Mouse (Mus musculus) Patski (cell line): ENCODE results near the gene Sdhaf2. TPM values are rescaled to one million over a fixed set of nuclear protein-coding genes. Genes with fewer than 3 reads are reported as not detected.
A peak's percentile ranks its signal among the peaks of the same experiment; 100 is the strongest.

Source experiments
- ATAC-seq: fragments of 100-300 bp; one replicate; pipeline ENCODE4 v1.8.0; 2021
- CTCF ChIA-PET: fragments of 350-600 bp; sonication (Branson Sonifier 250); formaldehyde crosslinking; loops from one replicate; lab custom pipeline; 2022; ENCODE audit warnings: inconsistent platforms; lab: Charles Lee
- POLR2A ChIA-PET: fragments of 350-600 bp; sonication (Branson Sonifier 250); formaldehyde crosslinking; loops from one replicate; lab custom pipeline; 2022; ENCODE audit warnings: antibody characterized with exemption, inconsistent platforms; lab: Charles Lee
- DNase-seq: peaks from one replicate; pipeline ENCODE4 v3.0.0-alpha.2; 2011; ENCODE audit warnings: low read depth, low spot score
- H3K27me3 ChIP-seq: fragments of 371-371 bp; one replicate; pipeline ENCODE4 v1.5.1; 2021
- CTCF ChIP-seq: fragments of 100-300 bp; IDR thresholded peaks from one replicate; pipeline ENCODE4 v1.5.1; 2021
- in situ Hi-C: fragments of 300-500 bp; cut with MboI; formaldehyde crosslinking; loops from 3 replicates; pipeline ENCODE4 v1.11.1; 2018; ENCODE audit warnings: low pct_unique_long_range_greater_than_20kb, mixed read lengths
- polyA plus RNA-seq: library from polyadenylated mRNA; unstranded; gene quantifications from one replicate; pipeline ENCODE4 v1.2.3, GENCODE M21; 2021

Sdhaf2 gene
- polyA plus RNA-seq, 1 experiment from 2014 or later = 81.9 TPM

GRCm38 (mm10) chr19:10510759-10511330 is 15.1 kb downstream of the Sdhaf2 start:
- in situ Hi-C loops = no loop called here

DNA sequence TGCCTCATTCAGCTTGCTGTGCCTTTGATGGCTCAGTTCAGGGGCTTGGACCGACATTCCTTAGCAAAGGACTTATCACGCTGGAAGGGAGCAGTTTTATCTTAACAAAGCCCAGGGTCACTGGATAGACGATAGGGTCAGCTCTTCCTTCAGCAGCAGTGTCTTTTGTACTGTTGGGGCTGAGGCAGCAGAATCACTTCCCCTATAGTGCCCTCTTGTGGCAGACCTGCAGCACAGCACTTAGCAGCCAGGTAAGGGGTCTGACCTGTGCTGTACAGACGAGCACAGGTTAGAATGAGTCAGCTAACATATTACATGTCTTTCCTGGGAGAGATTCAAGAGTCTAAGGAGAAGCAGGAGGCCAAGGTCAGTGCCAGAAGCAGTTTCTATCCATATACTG is 23.4 kb downstream of the Sdhaf2 start:
- ChIA-PET CTCF (interaction anchor here (0.6 to 2.6 kb wide), 17 partner anchors 8 to 197 kb away, joined by 3 to 12 read pairs (median 3); partner anchors contain the start of gene Ppp1r32), POLR2A (interaction anchor here (0.6 kb wide), 1 partner anchor 17 kb away, joined by 3 read pairs; no protein-coding TSS in a partner anchor)
- DNase-seq (no peak), ATAC-seq (peak; percentile 65)
- in situ Hi-C loops = no loop called here
- peak; percentile 90 for TF ChIP-seq CTCF
- H3K27me3 ChIP-seq = no peaks in the 10 kb centered on the region

More at GRCm38 (mm10) chr19:10510759-10511330, 15.1 kb downstream of the Sdhaf2 start:
- H3K27me3 ChIP-seq = no peaks in the 10 kb centered on the region
- no peak for ATAC-seq
- no peak for TF ChIP-seq CTCF
- CTCF ChIA-PET = interaction anchor here (0.9 to 1.4 kb wide), 3 partner anchors 8 to 13 kb away, joined by 3 to 6 read pairs (median 4); no protein-coding TSS in a partner anchor
- POLR2A ChIA-PET = no interaction called here
- no peak for DNase-seq

GRCm38 (mm10) chr19:10500581-10500980 is 25.4 kb downstream of the Sdhaf2 start:
- ChIA-PET POLR2A (no interaction called here), CTCF (interaction anchor here (1.2 to 2.6 kb wide), 6 partner anchors 10 to 160 kb away, joined by 3 to 13 read pairs (median 8); no protein-coding TSS in a partner anchor)
- TF ChIP-seq CTCF = no peak
- in situ Hi-C loops = no loop called here
- ATAC-seq = no peak
- DNase-seq = no peak
- H3K27me3 ChIP-seq = no peaks in the 10 kb centered on the region

DNA sequence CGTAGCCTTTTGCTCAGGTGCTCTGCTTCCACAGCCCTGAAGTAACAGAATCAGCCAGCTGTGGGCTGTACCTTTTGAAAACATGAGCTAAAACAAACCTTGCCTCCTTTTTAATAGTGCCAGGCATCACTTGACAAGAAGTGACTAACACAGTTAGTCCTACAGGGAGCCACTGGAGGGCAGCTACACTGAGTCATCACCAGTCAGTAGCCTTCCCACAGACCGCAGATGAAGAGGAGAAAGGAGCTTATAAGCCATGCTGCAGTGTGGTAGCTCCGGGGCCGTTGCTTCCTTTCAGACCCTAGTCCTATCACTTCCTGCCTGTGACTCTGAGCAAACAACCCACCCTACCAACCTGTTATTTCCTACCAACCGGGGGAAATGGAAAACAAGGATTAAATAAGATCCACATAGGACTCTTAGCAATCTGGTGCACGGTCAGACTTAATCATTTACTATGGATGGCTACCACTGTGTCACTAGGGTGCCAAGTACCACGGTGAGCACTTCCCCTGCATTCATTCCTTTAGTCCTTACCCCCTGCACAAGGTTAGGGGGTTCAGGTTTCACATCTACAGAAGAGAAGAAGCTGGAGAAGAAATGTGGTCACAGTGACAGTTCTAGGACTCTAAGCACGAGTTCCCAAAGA is 28.3 kb downstream of the Sdhaf2 start:
- ATAC-seq (peak; percentile 99), DNase-seq (peak; percentile 68)
- in situ Hi-C loops = no loop called here
- CTCF ChIA-PET = interaction anchor here (0.6 to 3.8 kb wide), 6 partner anchors 9 to 48 kb away, joined by 3 to 21 read pairs (median 6); no protein-coding TSS in a partner anchor
- no peaks in the 10 kb centered on the region for H3K27me3 ChIP-seq
- peak; percentile 49 for TF ChIP-seq CTCF
- POLR2A ChIA-PET = interaction anchor here (0.8 to 1.0 kb wide), 2 partner anchors 48 to 238 kb away, joined by 3 read pairs; no protein-coding TSS in a partner anchor

- CTCF ChIA-PET = interaction anchor here (0.6 to 3.8 kb wide), 4 partner anchors 9 to 47 kb away, joined by 3 to 21 read pairs (median 8); no protein-coding TSS in a partner anchor
- in situ Hi-C loops = no loop called here
- no peak for TF ChIP-seq CTCF
- no peak for DNase-seq
- no peaks in the 10 kb centered on the region for H3K27me3 ChIP-seq
- ATAC-seq = no peak
- POLR2A ChIA-PET = no interaction called here
These were observed 29.0 kb downstream of the Sdhaf2 start for GRCm38 (mm10) chr19:10496976-10497375.

DNA sequence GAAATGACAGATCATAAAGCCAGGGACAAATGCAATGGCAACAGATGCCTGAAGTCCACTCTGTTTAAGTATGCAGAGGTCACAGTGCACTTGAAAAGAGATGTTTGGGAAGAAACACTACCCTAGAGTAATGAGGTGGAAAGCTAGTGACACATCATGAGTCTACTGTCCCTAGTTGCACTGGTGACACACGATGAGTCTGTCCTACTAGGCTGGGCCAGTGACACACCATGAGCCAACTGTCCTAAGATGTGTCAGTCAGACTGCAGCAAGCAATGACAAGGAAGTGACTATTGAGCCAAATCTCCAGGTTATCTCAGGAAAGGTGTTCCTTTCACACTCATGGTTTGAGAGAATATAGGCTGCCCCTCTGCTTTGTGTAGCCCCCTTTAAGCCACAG is 30.3 kb downstream of the Sdhaf2 start:
- TF ChIP-seq CTCF = no peak
- in situ Hi-C loops = no loop called here
- DNase-seq (no peak), ATAC-seq (no peak)
- ChIA-PET CTCF (interaction anchor here (3.8 kb wide), 1 partner anchor 8 kb away, joined by 21 read pairs; no protein-coding TSS in a partner anchor), POLR2A (no interaction called here)
- H3K27me3 ChIP-seq = no peaks in the 10 kb centered on the region

GRCm38 (mm10) chr19:10486264-10486738 is 39.6 kb downstream of the Sdhaf2 start:
- peak; percentile 89 for TF ChIP-seq CTCF
- no peak for DNase-seq
- ATAC-seq = peak; percentile 76
- POLR2A ChIA-PET = interaction anchor here (1.4 kb wide), 1 partner anchor 34 kb away, joined by 4 read pairs; no protein-coding TSS in a partner anchor
- peaks cover 5% of the 10 kb centered on the region for H3K27me3 ChIP-seq
- CTCF ChIA-PET = interaction anchor here (0.7 to 10.4 kb wide), 11 partner anchors 10 to 228 kb away, joined by 3 to 101 read pairs (median 4); no protein-coding TSS in a partner anchor
- in situ Hi-C loops = loop anchor here (5.0 to 10.0 kb wide), 3 partner anchors 34 to 229 kb away; no protein-coding TSS in a partner anchor

DNA sequence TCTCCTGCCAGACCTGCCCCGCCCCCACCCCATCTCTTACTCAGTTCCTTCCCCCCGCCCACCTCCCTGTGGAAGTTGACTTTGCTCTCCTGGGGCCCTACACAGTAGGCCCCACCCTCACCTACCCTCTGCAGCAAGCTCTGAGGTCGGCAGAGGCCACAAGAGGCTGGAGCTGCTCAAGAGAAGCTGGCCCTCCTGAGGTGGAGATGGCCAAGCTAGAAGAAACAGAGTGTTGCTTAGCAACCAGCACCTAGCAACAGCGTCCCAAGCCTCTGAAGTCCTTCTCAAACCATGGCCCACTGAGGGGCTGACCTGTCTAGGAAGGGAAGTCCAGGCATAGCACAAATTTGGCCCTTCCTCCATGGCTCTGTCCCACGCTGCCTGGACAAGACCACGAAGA is 43.2 kb downstream of the Sdhaf2 start, which contains the start of gene Ppp1r32:
TSS of gene Ppp1r32 (minus strand) at position 226 of the 400 bp plus-strand sequence.
- CTCF ChIA-PET = interaction anchor here (1.2 to 10.4 kb wide), 3 partner anchors 9 to 31 kb away, joined by 4 to 101 read pairs (median 6); no protein-coding TSS in a partner anchor
- DNase-seq (no peak), ATAC-seq (no peak)
- peaks cover 15% of the 10 kb centered on the region for H3K27me3 ChIP-seq
- POLR2A ChIA-PET = interaction anchor here (0.8 kb wide), 1 partner anchor 26 kb away, joined by 3 read pairs; the partner anchor contains the start of gene Lrrc10b
- TF ChIP-seq CTCF = no peak
- in situ Hi-C loops = loop anchor here (10.0 kb wide), 1 partner anchor 158 kb away; no protein-coding TSS in a partner anchor

DNA sequence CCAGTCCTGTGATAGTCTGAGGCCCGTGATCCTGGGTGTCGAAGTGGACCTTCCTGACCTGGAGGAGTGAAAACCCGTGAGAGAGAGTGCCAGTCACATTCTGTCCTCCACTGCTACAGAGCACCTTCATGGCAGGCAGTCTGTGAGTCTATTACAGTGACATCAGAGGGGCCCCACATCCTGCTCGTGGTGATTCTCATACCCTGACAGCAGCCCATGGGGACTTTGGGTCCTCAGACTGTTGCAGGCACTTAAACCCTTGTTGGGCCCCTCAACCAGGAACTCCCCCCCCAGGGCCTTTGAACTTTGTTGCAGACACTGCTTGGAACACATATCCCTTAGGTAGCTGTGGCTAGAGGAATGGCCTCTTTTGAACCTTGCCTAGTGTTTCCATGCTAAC is 46.4 kb downstream of the Sdhaf2 start:
- peaks cover 29% of the 10 kb centered on the region for H3K27me3 ChIP-seq
- no peak for TF ChIP-seq CTCF
- CTCF ChIA-PET = no interaction called here
- ATAC-seq (no peak), DNase-seq (no peak)
- POLR2A ChIA-PET = interaction anchor here (0.7 kb wide), 1 partner anchor 66 kb away, joined by 4 read pairs; no protein-coding TSS in a partner anchor
- in situ Hi-C loops = no loop called here

DNA sequence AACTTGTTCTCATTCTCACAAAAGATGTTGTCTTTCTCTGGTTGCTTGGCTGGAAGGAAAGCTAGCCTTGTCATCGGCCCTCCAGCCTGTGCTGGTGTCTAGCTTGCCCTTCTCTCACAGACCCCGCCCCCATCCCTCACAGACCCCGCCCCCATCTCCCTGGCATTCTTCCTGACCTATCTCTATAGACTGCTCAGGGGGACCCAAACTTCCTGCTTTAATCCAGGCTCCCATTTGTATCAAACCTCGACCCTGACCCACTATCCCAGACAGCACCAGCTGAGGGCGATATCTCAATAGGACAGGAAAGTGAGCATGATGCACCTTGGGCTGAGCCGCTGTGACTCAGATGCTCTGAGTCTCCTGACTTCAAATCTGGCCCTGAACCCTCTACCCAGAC is 52.2 kb downstream of the Sdhaf2 start:
- ChIA-PET CTCF (no interaction called here), POLR2A (no interaction called here)
- DNase-seq (no peak), ATAC-seq (no peak)
- TF ChIP-seq CTCF = no peak
- in situ Hi-C loops = no loop called here
- peaks cover 48% of the 10 kb centered on the region for H3K27me3 ChIP-seq
